Mouse (Mus musculus) adipocyte (in vitro differentiated cells): ENCODE measurements around the gene Pik3ca.
A peak's percentile ranks its signal among the peaks of the same experiment; 100 is the strongest.
"Not testable (repeated sequence)": the region's sequence is repeated elsewhere in the genome, so short reads cannot be mapped to it uniquely, and the experiment has no call there.

ENCODE experiments used
- DNase-seq: peaks from one replicate; pipeline ENCODE4 v3.0.0-alpha.2; 2016; ENCODE audit warnings: low spot score

Pik3ca gene

DNA sequence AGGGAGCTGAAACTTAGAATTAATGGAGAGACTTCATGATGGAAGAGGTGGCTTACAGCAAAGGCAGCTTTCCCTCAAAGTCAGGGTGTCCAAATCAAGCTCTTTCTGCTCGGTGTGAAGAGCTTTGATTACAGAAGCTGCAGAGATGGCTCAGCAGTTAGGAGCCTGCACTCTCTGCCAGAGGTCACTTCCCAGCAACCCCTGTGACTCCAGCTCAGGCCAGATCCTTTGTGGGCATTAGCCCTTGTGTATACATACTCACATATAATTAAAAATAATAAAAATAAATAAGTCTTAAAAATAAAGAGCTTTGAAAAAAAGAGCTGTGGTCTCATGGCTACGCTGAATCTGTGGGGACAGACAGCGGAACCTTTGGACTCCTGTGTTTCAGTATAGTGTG is 4.1 kb downstream of the Pik3ca start:
- DNase-seq, result no peak

DNA sequence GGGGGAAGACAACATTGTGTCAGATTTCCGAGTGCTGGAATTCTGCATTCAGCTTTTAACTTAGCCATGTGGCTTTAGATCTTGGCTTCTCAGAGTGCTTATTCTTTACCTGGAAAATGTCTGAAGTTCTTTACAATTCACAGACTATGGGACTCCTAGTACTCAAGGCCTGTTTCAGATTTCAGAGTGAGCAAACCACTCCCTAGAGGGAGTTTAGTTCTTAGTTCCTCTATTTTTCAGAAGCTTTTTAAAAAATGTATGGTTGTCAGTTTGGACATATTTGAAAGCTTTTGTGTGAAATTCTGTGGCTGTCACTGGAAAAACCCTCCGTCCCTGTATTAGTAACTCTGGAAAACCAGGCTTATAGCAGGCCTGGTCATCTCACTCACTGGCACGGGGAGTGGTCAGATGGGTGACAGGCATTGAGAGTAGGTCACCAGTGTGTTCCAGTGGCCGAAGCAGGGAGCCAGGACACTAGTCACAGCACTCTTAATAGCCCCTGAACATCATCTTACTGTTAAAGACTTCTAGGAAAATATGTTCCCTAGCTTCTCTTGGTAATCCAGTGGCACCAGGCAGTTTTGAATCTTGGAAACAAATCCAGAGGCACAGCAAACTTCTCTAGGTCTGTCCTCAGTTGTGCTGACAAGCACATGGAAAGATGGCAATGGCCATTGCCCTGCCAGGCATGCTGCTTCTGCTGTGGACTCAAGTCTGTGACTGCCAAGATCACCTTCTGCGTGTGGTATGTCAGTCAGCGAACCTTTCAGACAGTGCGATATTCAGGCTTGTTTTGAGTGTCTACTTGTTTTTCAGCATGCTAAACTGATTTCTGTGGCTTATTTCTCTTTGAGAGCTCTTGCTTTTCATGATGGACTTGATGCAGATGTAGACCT is 5.8 kb downstream of the Pik3ca start:
- no peak for DNase-seq

DNA sequence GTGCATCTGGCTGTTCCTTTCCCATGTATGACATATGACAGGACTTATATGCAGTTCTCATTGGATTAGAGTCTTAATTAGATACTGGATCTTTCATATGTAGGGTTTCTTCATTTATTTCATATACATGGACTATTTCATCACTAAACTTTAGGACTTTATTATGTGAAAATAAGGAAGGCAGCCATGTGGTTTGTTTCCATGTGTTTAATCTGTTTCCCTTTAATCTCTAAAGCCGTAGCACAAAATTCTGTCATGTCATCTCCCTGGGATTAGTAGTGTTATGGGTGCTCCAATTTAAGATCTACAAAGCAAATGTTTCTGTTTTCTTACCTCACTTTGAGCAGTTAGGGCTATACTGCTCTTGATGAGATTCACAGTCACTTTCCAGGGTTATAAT is 8.2 kb downstream of the Pik3ca start:
- no peak for DNase-seq

DNA sequence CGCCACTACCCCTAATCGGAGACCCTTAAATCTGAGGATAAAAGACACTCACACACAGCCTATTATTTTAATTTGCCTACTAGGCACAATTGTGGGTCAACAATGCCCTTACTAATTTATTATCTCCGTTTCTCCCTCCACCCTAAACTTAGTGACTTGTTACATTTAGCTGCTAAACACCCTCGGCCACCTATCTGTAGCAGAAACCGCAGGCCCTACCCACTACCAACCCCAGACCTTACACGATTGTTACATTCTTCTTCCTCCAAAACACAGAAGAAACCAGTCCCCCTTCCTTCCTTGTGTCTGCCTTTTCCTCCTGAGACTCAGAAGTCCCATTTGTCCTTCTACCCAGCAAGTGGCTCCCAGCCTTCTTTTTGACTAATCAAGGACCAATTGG is 9.3 kb downstream of the Pik3ca start:
- no peak for DNase-seq

DNA sequence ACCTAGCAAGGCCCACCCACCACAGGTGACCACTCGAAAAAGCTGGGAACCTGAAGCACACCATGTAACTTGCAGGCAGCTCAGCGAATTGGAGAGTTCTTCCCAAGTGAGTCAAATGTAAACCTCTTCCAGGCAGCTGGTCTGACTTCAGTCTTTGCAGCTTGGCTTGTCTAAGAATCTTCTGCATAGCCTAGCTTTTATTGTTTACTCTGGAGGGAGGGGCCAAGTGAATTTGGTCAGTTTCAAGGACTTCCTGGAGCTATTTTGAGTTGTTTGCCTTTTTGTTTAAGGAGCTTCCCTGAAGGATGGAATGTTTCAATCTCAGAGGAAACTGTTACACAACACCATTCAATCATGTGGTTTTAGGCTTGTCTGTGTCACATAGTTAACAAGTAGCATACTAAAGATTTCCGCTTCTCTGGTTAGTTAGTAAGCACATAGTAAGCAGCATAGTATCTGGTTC is 11.4 kb downstream of the Pik3ca start:
- DNase-seq, result peak; percentile 81

DNA sequence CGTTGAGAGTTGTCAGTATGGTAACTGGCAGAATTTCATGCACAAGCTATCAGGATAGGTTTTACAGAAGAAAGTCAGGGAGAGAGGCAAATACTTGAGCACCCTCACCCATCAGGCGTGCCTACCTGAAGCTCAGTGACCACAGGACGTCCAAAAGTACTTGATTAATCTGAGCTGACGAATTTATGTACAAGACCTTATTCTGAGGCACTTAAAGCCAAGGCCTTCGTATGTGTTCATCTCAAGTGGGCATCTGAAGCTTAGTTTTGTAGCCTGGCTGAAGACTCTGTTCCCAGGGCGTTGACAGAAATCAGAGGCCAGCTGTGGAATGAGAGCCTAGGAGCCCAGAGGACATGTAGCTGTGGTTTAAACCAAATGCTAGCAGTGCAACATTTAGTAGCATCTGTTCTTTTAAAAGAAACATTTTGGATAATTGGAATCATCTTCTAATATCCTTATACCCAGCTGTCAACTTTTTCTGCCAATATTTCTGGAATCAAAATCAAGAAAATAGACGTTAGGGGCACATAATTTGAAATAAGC is 15.1 kb downstream of the Pik3ca start:
- no peak for DNase-seq

DNA sequence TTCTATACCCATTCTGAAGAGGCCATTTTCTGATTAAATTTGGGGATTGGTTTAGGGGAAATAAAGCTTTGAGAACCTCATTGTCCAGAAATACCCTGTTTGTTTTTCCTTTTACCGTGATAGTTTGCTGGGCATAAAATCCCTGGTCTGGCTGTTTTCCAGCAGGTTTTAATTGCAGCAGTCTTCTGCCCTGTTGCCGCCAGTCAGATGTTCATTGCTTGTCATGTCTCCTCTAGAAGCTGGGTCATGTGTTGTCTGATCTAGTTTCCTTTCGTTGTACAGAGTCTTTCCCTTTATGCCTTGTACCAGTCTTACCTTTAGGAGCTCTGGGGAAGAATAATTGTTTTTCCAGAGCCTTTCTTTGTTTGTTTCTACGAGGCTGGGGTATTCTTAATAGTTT is 16.9 kb downstream of the Pik3ca start:
- no peak for DNase-seq

DNA sequence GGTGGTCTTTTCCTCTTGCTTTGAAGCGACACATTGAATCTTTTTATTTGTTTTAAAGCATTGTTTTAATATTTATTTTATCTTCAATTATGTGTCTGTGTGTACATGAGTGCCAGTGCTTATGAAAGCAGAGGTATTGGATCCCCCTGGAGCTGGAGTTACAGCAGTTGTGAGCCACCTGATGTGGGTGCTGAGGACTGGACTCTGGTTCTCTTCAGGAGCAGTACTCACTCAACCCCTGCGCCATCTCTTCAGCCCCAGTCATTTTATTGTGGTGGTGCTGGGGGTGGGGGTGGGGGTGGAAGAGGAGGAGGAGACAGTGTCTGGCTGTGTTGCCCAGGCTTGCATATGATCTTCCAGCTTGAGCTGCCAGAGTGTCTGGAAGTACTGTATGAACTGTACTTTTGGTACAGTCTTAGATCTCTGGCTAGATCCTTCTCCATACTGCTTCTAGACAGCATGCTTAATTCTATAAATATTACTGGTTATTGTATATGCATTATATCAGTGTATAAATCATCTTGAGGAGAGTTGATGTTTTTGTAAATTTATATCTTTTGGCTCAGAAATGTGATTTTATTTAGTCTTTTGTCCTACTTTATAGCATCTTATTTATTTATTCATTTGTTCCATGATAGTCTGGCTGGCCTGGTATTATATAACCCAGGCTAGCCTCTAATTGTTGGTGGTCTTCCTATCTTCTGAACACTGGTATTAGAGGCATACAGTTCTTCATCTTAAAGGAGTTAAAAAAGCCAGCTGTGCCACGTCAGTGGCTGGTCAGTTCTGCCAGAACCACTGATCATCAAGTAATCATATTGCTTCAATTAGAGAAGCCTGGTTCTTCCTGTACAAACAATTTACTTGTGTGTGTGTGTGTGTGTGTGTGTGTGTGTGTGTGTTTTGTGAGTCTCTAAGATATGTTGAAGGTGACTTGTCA is 18.2 kb downstream of the Pik3ca start:
- no peak for DNase-seq

DNA sequence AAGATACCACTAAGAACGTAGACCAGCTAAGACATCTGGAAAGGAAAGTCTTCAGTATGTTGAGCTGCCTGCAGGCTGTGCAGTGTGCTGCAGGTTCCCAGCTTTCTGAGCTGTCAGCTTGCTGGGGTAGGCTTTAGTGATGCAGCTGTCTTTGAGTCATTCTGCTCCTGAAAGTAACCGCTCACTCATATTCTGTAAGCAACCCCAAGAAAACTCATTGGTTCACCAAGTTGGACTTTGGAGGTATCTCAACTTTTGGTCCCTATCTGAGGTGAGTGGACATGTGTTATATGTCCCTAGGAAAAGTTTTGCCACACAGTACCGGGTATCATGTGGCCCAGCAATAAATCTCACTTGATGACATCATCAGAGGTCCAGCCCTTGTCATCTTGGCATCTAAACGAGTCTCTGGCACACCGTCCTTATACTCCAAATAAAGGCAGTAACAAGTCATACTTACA is 20.3 kb downstream of the Pik3ca start:
- DNase-seq, result peak; percentile 56

DNA sequence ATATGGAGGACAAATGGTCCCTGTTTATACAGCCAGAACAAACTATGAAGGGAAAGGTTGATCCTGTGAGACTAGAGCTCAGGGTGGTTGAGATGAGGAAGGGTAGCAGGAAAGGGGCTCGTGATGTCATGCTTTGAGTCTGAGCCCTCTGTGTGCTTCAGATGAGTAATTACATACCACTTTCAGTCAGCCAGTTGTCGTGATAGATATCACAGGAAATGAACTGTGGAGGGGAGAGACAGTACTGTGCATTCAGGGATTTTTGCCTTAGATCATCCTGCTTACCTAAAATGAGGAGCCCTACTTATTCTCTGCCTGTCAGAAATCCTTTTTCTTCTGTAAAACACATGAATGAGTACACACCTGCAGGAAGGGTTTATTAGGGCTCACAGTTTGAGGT is 22.4 kb downstream of the Pik3ca start:
- no peak for DNase-seq

DNA sequence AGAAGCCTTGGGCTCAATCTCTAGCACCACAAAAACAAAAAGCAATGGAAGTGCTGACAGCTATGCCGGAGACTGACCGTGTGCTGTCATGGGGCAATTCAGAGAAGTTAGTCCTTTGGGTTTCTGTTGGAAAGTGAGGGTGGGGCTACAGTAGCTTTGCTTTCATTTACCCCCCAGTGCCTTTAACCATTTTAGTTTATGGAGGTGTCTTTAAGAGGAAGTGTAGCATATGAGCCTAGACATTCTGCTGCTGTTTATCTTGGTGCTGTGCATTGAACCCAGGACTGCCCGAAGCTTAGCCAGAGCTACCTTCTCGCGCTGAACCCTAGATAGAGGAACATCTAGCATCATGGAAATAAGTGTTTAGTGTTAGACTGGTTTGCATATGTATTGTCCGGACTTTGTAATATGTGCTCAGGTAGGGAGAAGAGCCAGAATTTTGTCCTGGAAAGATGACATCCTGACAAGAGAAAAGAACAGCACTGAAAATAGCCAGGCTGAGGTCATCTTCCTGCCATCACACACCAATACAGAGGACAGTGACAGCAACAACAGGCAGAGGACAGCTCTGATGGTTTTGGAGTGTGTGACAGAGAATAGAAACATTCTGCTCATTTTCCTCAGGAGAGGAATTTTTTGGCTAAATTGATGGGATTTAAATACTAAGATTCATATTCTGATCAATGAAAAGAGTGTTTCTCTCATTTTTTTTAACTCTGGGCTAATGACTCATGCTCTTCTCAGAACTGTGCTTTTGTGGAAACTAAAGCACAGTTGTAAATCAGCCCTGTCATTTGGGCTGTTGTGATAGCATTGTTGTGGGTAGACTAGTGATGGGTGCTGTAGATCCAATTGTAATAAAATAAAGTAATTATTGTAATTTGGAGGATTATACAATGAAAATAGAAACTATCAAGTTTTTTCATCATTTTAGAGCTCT is 23.9 kb downstream of the Pik3ca start:
- DNase-seq, result peak; percentile 44

DNA sequence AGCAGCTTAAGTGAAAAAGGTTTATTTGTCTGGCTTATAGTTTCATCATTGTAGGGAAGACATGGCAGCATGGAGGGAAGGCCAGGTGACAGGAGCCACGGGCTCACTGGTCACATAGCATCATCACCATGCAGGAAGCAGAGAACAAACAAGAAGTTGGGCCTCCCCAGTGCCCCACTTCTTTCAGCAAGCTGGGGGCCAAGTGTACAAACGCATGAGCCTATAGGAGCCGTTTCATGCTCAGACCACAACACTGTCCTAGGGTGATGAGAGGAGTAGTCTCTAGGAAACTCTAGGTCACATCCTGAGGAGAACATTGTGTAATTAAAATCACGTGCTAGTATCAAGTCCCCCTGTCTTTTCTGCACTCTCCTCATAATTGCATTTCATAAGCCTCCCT is 30.2 kb downstream of the Pik3ca start:
- no peak for DNase-seq

DNA sequence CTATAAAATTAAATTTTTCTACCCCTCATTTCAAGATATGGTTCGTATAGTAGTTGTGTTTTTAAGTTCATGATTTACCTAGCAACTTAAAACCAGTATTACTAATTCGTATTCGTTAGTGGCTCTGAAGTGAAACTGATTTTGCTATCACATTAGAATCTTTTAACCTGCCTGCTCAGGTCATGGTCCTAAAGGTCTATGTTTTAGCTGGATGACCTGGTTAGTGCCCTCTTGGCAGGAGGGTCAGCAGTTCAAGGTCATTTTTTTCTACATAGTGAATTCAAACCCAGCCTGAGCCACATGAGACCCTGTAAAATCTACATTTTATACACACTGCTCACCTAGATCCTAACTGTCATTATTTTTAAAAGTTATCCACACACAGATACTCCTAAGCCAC is 30.9 kb downstream of the Pik3ca start:
- no peak for DNase-seq

DNA sequence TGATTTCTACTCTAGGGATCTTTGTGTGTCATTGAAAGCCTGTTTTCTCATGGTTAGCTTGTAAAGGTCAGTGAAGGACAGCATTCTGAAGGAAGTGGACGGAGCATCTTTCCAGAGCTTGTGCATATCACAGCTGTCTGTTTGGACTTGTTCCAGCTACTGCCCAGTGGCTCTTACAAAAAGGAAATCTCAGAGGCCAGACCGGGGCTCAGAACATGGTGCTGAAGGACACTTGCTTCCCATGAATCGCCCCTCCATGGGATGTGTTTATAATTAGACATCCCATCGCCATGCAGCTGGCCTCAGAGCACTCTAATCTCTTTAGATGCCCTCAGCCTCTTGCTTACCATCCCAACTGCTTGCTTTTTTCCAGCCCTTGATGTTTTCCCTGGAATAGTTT is 31.4 kb downstream of the Pik3ca start:
- DNase-seq, result no peak

DNA sequence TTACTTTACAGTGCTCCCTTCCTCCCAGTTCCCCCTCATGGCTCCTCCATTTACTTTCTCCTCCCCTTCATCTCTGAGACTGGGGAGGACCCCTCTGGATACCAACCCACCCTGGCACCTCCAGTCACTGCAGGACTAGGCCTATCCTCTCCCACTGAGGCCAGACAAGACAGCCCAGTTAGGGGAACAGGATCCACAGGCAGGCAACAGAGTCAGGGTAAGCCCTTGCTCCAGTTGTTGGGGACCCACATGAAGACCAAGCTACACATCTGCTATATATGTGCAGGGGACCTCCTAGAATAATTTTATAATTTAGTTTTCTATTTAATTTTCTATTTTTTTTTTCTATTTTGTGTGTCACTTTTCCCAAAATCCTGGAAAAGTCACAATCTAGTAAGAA is 31.9 kb downstream of the Pik3ca start:
- not testable (repeated sequence) for DNase-seq

DNA sequence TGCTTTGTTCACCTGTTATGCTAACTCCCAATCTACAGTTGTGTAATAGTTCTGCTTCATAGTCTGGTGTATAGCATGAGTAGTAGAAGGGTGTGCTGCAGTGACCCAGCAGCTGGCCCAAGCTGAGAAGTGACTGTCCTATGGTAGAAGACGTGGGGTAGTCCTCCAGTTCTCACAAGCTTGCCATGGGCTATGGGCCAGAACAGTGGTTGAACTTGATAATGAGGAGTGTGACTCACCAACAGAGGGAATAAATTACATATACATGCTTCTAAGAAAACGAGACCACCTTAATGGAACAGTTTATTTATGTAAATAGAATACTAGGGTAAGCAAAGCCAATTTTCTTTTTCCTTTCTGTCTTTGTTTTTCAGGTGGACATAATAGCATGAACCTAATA is 32.9 kb downstream of the Pik3ca start:
- no peak for DNase-seq

DNA sequence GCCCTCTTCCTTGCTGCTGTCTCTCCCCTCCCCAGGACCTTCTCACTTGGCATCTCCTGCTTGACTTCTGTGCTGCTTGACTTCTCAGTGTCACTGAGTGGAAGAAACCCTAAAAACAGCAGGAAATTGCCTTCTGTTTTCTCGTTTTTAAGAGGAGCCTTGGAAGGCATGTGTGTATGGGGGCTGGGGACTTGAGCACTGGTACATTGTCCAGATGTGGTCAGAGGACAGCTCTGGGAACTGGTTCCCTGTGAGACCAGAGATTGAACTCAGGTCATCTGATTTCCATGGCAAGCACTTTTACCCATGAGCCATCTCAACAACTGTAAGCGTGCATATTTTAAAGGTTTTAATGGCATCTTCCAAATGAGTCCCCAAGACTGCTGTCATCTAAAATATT is 36.5 kb downstream of the Pik3ca start:
- DNase-seq, result peak; percentile 64

DNA sequence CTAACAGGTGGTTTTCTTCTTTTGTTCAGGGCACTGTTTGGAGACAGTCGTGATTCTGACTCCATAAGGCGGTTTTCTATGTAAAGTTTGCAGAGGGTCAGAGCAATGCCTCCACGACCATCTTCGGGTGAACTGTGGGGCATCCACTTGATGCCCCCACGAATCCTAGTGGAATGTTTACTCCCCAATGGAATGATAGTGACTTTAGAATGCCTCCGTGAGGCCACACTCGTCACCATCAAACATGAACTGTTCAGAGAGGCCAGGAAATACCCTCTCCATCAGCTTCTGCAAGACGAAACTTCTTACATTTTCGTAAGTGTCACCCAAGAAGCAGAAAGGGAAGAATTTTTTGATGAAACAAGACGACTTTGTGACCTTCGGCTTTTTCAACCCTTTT is 38.6 kb downstream of the Pik3ca start:
- DNase-seq, result no peak

DNA sequence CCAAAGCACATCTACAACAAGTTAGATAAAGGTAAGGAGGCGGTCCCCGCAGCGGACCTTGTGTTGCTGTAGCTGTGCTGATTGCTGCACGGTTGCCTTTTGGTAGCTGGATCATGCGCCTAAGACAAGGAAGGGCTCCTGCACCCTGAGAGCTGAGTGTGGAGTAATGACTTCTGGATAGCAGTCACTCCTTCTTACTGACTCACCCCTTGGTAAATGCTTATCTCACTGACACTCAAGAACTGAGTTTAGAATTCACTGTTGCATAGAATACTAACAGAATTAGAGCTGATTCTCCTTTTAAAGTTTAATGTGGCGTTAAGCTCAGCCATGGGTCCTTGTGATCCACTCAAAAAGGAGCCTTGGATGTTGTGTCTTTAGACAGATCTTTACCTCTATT is 39.8 kb downstream of the Pik3ca start:
- DNase-seq, result no peak

DNA sequence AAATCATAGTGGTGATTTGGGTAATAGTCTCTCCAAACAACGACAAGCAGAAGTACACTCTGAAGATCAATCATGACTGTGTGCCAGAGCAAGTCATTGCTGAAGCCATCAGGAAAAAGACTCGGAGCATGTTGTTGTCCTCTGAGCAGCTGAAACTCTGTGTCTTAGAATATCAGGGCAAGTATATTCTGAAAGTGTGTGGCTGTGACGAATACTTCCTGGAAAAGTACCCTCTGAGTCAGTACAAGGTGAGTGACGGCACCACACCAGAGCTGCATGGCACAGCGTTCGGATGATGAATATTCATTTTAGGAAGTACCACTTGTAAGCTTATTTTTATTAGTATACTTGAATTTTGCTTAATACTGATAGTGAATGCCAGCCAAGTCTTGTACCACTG is 40.3 kb downstream of the Pik3ca start:
- no peak for DNase-seq

DNA sequence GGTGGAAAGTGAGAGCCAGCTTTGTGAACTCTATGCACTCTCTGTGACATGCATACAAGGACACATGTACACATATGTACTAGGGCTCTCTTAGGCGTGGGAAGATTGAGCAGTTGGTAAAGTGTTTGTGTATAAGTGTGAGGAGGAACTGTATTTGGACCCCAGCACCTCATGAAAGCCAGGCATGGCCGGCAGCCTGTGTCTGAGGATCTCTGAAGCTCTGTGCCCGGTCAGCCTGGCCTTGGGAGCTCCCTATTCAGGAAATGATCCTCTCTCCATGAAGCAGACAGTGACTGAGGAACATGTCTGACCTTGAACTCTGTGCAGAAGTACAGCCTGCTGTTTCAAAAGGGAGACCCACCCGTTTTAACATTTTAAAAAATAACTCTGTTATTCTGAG is 41.2 kb downstream of the Pik3ca start:
- DNase-seq, result no peak
